Mouse (Mus musculus) granulocyte monocyte progenitor cell, adult 5-6 weeks (primary cell): ENCODE results near the gene Veph1. TPM values are rescaled to one million over a fixed set of nuclear protein-coding genes. Genes with fewer than 3 reads are reported as not detected.
A peak's percentile ranks its signal among the peaks of the same experiment; 100 is the strongest.

Experiments
- ATAC-seq: replicated peaks from 2 replicates; pipeline ENCODE4 v1.8.0; 2016; ENCODE audit warnings: mild to moderate bottlenecking, moderate TSS enrichment, inconsistent platforms; ENCODE audit not compliant: poor library complexity, severe bottlenecking
- total RNA-seq, 2 experiments: library from RNA; stranded (forward) in 1 of 2; stranded (reverse) in 1 of 2; fragments of 200-712, 200-1000 nt in 1 of 2; fragments of >200 nt in 1 of 2; fragmentation: Nextera tagmentation in 1 of 2; gene quantifications; 2 replicates each; pipeline ENCODE4 v1.2.3; 2014 to 2017

Gene Veph1
- total RNA-seq (2014; fragmentation: Nextera tagmentation) (not detected in 2 replicates), total RNA-seq (2017) (not detected in 2 replicates)

- peak; percentile 25; the same call in 1 of the 2 replicates for ATAC-seq
Observed at GRCm38 (mm10) chr3:66296545-66296944, at the start of gene Veph1. Veph1 (minus strand) TSS chr3:66296837.

GRCm38 (mm10) chr3:66340742-66341141 is 44.1 kb upstream of the Veph1 start:
- ATAC-seq, result no peak

- ATAC-seq, result no peak
Observed at GRCm38 (mm10) chr3:66332401-66332729, 35.7 kb upstream of the Veph1 start.

- peak; percentile 87 for ATAC-seq
Observed at GRCm38 (mm10) chr3:66331592-66332400, 35.2 kb upstream of the Veph1 start.

GRCm38 (mm10) chr3:66330896-66331579 is 34.4 kb upstream of the Veph1 start:
- ATAC-seq, result peak; percentile 52

- no peak for ATAC-seq
Observed at GRCm38 (mm10) chr3:66325962-66326834, 29.6 kb upstream of the Veph1 start.

- ATAC-seq, result no peak
Observed at GRCm38 (mm10) chr3:66325486-66325951, 28.9 kb upstream of the Veph1 start.

GRCm38 (mm10) chr3:66314793-66315715 is 18.4 kb upstream of the Veph1 start:
- no peak for ATAC-seq

GRCm38 (mm10) chr3:66310586-66310985 is 13.9 kb upstream of the Veph1 start:
- no peak for ATAC-seq

- ATAC-seq, result no peak
Observed at GRCm38 (mm10) chr3:66309531-66309930, 12.9 kb upstream of the Veph1 start.

- ATAC-seq, result no peak
Observed at GRCm38 (mm10) chr3:66295236-66295635, 1.4 kb downstream of the Veph1 start.

GRCm38 (mm10) chr3:66294729-66295128 is 1.9 kb downstream of the Veph1 start:
- no peak for ATAC-seq

GRCm38 (mm10) chr3:66292356-66292946 is 4.2 kb downstream of the Veph1 start:
- ATAC-seq, result no peak

GRCm38 (mm10) chr3:66263270-66263669 is 33.4 kb downstream of the Veph1 start:
- no peak for ATAC-seq

- no peak for ATAC-seq
Observed at GRCm38 (mm10) chr3:66262319-66262718, 34.3 kb downstream of the Veph1 start.

- ATAC-seq, result no peak
Observed at GRCm38 (mm10) chr3:66254504-66255105, 42.0 kb downstream of the Veph1 start.

GRCm38 (mm10) chr3:66251842-66252241 is 44.8 kb downstream of the Veph1 start:
- no peak for ATAC-seq

GRCm38 (mm10) chr3:66240476-66240875 is 56.2 kb downstream of the Veph1 start:
- ATAC-seq, result no peak
